Mouse (Mus musculus) ES-E14 (cell line): ENCODE results near the gene Rnf216. TPM values are rescaled to one million over a fixed set of nuclear protein-coding genes. Genes with fewer than 3 reads are reported as not detected.

Experiments used
- DNase-seq: peaks from one replicate; pipeline ENCODE4 v3.0.0-alpha.2; 2013; ENCODE audit warnings: low read depth, low spot score
- H3K27ac ChIP-seq: 2 replicates; pipeline ENCODE4 v1.5.1; 2012; ENCODE audit warnings: low read depth, mild to moderate bottlenecking, low read length, moderate library complexity, mixed read lengths; ENCODE audit not compliant: poor library complexity, insufficient read depth, severe bottlenecking
- H3K36me3 ChIP-seq: 2 replicates; pipeline ENCODE4 v1.6.1; 2012; ENCODE audit warnings: mild to moderate bottlenecking, low read length, moderate library complexity, mixed read lengths; ENCODE audit not compliant: control insufficient read depth, poor library complexity, insufficient read depth, severe bottlenecking
- H3K4me1 ChIP-seq, 2 experiments: fragments of 150-350 bp in 1 of 2; sonication (generic) in 1 of 2; 2 replicates each; pipeline ENCODE4 v1.6.1; 2012; ENCODE audit warnings: low read length in 2 of 2, mild to moderate bottlenecking in 1 of 2, mixed read lengths in 1 of 2; ENCODE audit not compliant: control insufficient read depth in 2 of 2, insufficient read depth in 2 of 2, poor library complexity in 1 of 2
- H3K4me3 ChIP-seq, 2 experiments: fragments of 150-350 bp in 1 of 2; sonication (generic) in 1 of 2; 2 replicates each; pipeline ENCODE4 v1.5.1; 2012; ENCODE audit warnings: low read length in 2 of 2, low read depth in 1 of 2, mild to moderate bottlenecking in 1 of 2, mixed read lengths in 1 of 2; ENCODE audit not compliant: insufficient read depth in 1 of 2, poor library complexity in 1 of 2, severe bottlenecking in 1 of 2
- H3K9ac ChIP-seq: 2 replicates; pipeline ENCODE4 v1.6.1; 2012; ENCODE audit warnings: low read depth, mild to moderate bottlenecking, low read length, mixed read lengths; ENCODE audit not compliant: poor library complexity, insufficient read depth, severe bottlenecking
- H3K9me3 ChIP-seq: fragments of 150-350 bp; sonication (generic); 2 replicates; pipeline ENCODE4 v1.6.1; 2012; ENCODE audit warnings: low read depth, mild to moderate bottlenecking, low read length; ENCODE audit not compliant: control insufficient read depth, insufficient read depth
- CHD2 ChIP-seq: IDR thresholded peaks from 2 replicates; pipeline ENCODE4 v1.6.1; 2014; ENCODE audit warnings: mild to moderate bottlenecking, low read depth, low read length, inconsistent platforms
- HCFC1 ChIP-seq: IDR thresholded peaks from 2 replicates; pipeline ENCODE4 v1.6.1; 2012; ENCODE audit warnings: low read length, inconsistent platforms, borderline replicate concordance; ENCODE audit not compliant: insufficient read depth
- MAFK ChIP-seq: IDR thresholded peaks from 2 replicates; pipeline ENCODE4 v1.6.1; 2014; ENCODE audit warnings: mild to moderate bottlenecking, low read depth, low read length, inconsistent platforms; ENCODE audit not compliant: insufficient read depth
- ZC3H11A ChIP-seq: IDR thresholded peaks from 2 replicates; pipeline ENCODE4 v1.6.1; 2012; ENCODE audit warnings: low read depth, mild to moderate bottlenecking, inconsistent platforms, low read length, borderline replicate concordance
- ZNF384 ChIP-seq: IDR thresholded peaks from 2 replicates; pipeline ENCODE4 v1.6.1; 2012; ENCODE audit warnings: low read depth, low read length, inconsistent platforms
- in situ Hi-C, 2 experiments: fragments of 600-800 bp; cut with MboI; formaldehyde crosslinking; loops; one replicate each; pipeline ENCODE4 v1.15.1; 2025; ENCODE audit warnings: low sequenced_read_pairs in 2 of 2, inconsistent platforms in 1 of 2; ENCODE audit not compliant: unreplicated experiment in 2 of 2
- total RNA-seq: library from RNA; depleted of rRNA; stranded (reverse); fragments of 300-350 nt; gene quantifications from 2 replicates; pipeline ENCODE4 v1.2.3, GENCODE M21; 2012

Gene Rnf216
- total RNA-seq, 1 experiment: 23.8 TPM

- Histone ChIP-seq H3K9ac (no peak overlapping the region), H3K27ac (no peak overlapping the region), H3K36me3 (peaks cover 7% of the 10 kb centered on the region; the same call in 1 of the 2 replicates), H3K4me1 (peaks cover 5 to 10% of the 10 kb centered on the region in 2 experiments; a peak in 3 of 4 replicates), H3K4me3 (no peak overlapping the region), H3K9me3 (no peaks in the 10 kb centered on the region)
- no peak for DNase-seq
- TF ChIP-seq HCFC1: no peak
- TF ChIP-seq ZNF384: no peak
- TF ChIP-seq CHD2: no peak
- TF ChIP-seq MAFK: no peak
- no peak for TF ChIP-seq ZC3H11A
- in situ Hi-C loops: no loop called here
Measured at GRCm38 (mm10) chr5:143058208-143058607, 54.6 kb downstream of the Rnf216 start.

- TF ChIP-seq MAFK: no peak
- in situ Hi-C loops: no loop called here
- Histone ChIP-seq H3K9ac (no peak overlapping the region), H3K9me3 (no peaks in the 10 kb centered on the region), H3K4me3 (no peak overlapping the region), H3K27ac (no peak overlapping the region), H3K36me3 (peaks cover 7% of the 10 kb centered on the region; the same call in 1 of the 2 replicates), H3K4me1 (peaks cover 5 to 10% of the 10 kb centered on the region in 2 experiments; a peak in 3 of 4 replicates)
- DNase-seq: no peak
Measured at GRCm38 (mm10) chr5:143057753-143058152, 55.0 kb downstream of the Rnf216 start.

- TF ChIP-seq CHD2 (no peak), ZC3H11A (no peak), MAFK (no peak), HCFC1 (no peak), ZNF384 (no peak)
- Histone ChIP-seq H3K4me3 (no peak overlapping the region), H3K4me1 (peaks cover 5 to 7% of the 10 kb centered on the region in 2 experiments; a peak in 3 of 4 replicates), H3K9ac (no peak overlapping the region), H3K9me3 (no peaks in the 10 kb centered on the region), H3K36me3 (peaks cover 6% of the 10 kb centered on the region; the same call in 1 of the 2 replicates), H3K27ac (no peak overlapping the region)
- no peak for DNase-seq
- in situ Hi-C loops: no loop called here
Measured at GRCm38 (mm10) chr5:143056191-143056880, 56.5 kb downstream of the Rnf216 start.

- no peak for DNase-seq
Measured at GRCm38 (mm10) chr5:143055501-143056125, 57.2 kb downstream of the Rnf216 start.

More at GRCm38 (mm10) chr5:143055501-143056125, 57.2 kb downstream of the Rnf216 start:
- Histone ChIP-seq H3K27ac (no peak overlapping the region), H3K9ac (no peak overlapping the region), H3K36me3 (peaks cover 6% of the 10 kb centered on the region; the same call in 1 of the 2 replicates), H3K4me1 (peaks cover 1 to 3% of the 10 kb centered on the region in 2 experiments; a peak in 3 of 4 replicates), H3K4me3 (no peak overlapping the region), H3K9me3 (no peaks in the 10 kb centered on the region)
- in situ Hi-C loops: no loop called here
- TF ChIP-seq CHD2 (no peak), ZNF384 (no peak), MAFK (no peak), HCFC1 (no peak), ZC3H11A (no peak)
